Mouse (Mus musculus) liver, postnatal 0 days (tissue): ENCODE measurements around the gene Zfp580. TPM values are rescaled to one million over a fixed set of nuclear protein-coding genes. Genes with fewer than 3 reads are reported as not detected.

Experiments used
- ATAC-seq: fragments of 200-750 bp; cut with Nextera tagmentation; 2 replicates; pipeline ENCODE4 v1.8.0; 2017; ENCODE audit warnings: mild to moderate bottlenecking, moderate library complexity
- DNase-seq: peaks from one replicate; pipeline ENCODE4 v3.0.0-alpha.2; 2016
- H3K27ac ChIP-seq: fragments of 300-500 bp; sonication (generic); 2 replicates; pipeline ENCODE4 v1.5.1; 2014; ENCODE audit warnings: antibody characterized with exemption, moderate library complexity, mild to moderate bottlenecking, low read depth
- H3K27me3 ChIP-seq: fragments of 300-500 bp; sonication (generic); 2 replicates; pipeline ENCODE4 v1.6.1; 2014; ENCODE audit warnings: low read length, control low read depth, mixed read lengths; ENCODE audit not compliant: insufficient read depth
- H3K36me3 ChIP-seq: fragments of 300-500 bp; sonication (generic); replicated peaks from 2 replicates; pipeline ENCODE4 v1.6.1; 2014; ENCODE audit warnings: mild to moderate bottlenecking, control low read depth, low read length, moderate library complexity, mixed read lengths; ENCODE audit not compliant: insufficient read depth
- H3K4me1 ChIP-seq: fragments of 300-500 bp; sonication (generic); 2 replicates; pipeline ENCODE4 v1.6.1; 2014; ENCODE audit warnings: antibody characterized with exemption, mild to moderate bottlenecking, control low read depth; ENCODE audit not compliant: insufficient read depth
- H3K4me2 ChIP-seq: fragments of 300-500 bp; sonication (generic); 2 replicates; pipeline ENCODE4 v1.6.1; 2014; ENCODE audit warnings: low read depth, mild to moderate bottlenecking, low read length, moderate library complexity, mixed read lengths
- H3K4me3 ChIP-seq: fragments of 300-500 bp; sonication (generic); 2 replicates; pipeline ENCODE4 v1.5.1; 2014; ENCODE audit warnings: low read depth, low read length
- H3K9ac ChIP-seq: fragments of 300-500 bp; sonication (generic); replicated peaks from 2 replicates; pipeline ENCODE4 v1.6.1; 2014; ENCODE audit warnings: mild to moderate bottlenecking, moderate library complexity
- H3K9me3 ChIP-seq: fragments of 300-500 bp; sonication (generic); 2 replicates; pipeline ENCODE4 v1.6.1; 2016; ENCODE audit warnings: mild to moderate bottlenecking, control low read depth, low read length, mixed read lengths
- CTCF ChIP-seq: sonication (generic); IDR thresholded peaks from 2 replicates; pipeline ENCODE4 v1.5.1; 2016; ENCODE audit warnings: antibody characterized with exemption, low read depth
- EP300 ChIP-seq: IDR thresholded peaks from 2 replicates; pipeline ENCODE4 v1.6.1; 2016; ENCODE audit warnings: antibody characterized with exemption, low read depth, mild to moderate bottlenecking
- WGBS: fragments of 180-500 bp; shearing (Covaris S2); extraction: QIAGEN DNeasy Blood & Tissue Kit; methylation state at CpG from one replicate; pipeline ENCODE4 v1.1.7; 2014; ENCODE audit not compliant: insufficient replicate concordance; 5-methylcytosine and 5-hydroxymethylcytosine counted together
- polyA plus RNA-seq: library from polyadenylated mRNA; unstranded; fragments of >200 nt; fragmentation: Nextera tagmentation; extraction: Ambion mirVana; gene quantifications from 2 replicates; pipeline ENCODE4 v1.2.1, GENCODE M21; 2015

The Zfp580 gene
- polyA plus RNA-seq, 1 experiment from 2014 or later, result 3.2 TPM

GRCm38 (mm10) chr7:5087886-5088285, 36.5 kb downstream of the Zfp580 start:
- H3K9me3 ChIP-seq, result no peaks in the 10 kb centered on the region
- H3K27ac ChIP-seq, result no peak overlapping the region
- DNase-seq (peak; percentile 9), ATAC-seq (no peak)
- no peak overlapping the region for H3K4me3 ChIP-seq
- peaks cover 78% of the 10 kb centered on the region for H3K36me3 ChIP-seq
- peaks cover 31% of the 10 kb centered on the region for H3K4me1 ChIP-seq
- WGBS, result 63% methylated on average over 4 of the region's 4 CpGs
- H3K4me2 ChIP-seq, result no peak overlapping the region
- TF ChIP-seq CTCF (no peak), EP300 (no peak)
- no peaks in the 10 kb centered on the region for H3K27me3 ChIP-seq
- H3K9ac ChIP-seq, result no peak overlapping the region

DNA sequence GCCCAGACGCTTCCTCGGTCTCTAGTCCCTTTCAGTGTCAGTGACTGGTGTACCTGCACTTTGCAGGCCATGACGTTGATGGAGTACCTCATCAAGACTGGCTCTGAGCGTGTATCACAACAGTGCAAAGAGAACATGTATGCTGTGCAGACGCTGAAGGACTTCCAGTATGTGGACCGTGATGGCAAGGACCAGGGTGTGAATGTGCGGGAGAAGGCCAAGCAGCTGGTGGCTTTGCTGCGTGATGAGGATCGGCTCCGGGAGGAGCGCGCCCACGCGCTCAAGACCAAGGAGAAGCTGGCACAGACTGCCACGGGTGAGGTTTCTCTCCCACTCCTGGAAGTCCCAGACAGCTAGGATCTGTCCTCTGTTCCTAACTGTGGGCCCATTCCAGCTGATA, 38.5 kb downstream of the Zfp580 start:
- H3K9me3 ChIP-seq, result no peaks in the 10 kb centered on the region
- H3K27ac ChIP-seq, result no peak overlapping the region
- no peak overlapping the region for H3K9ac ChIP-seq
- no peaks in the 10 kb centered on the region for H3K27me3 ChIP-seq
- no peak for ATAC-seq
- H3K4me3 ChIP-seq, result no peak overlapping the region
- H3K4me1 ChIP-seq, result peaks cover 16% of the 10 kb centered on the region
- DNase-seq, result peak; percentile 9
- WGBS, result 93% methylated on average over 15 of the region's 15 CpGs
- H3K4me2 ChIP-seq, result no peak overlapping the region
- TF ChIP-seq CTCF (no peak), EP300 (no peak)
- peaks cover 83% of the 10 kb centered on the region for H3K36me3 ChIP-seq

DNA sequence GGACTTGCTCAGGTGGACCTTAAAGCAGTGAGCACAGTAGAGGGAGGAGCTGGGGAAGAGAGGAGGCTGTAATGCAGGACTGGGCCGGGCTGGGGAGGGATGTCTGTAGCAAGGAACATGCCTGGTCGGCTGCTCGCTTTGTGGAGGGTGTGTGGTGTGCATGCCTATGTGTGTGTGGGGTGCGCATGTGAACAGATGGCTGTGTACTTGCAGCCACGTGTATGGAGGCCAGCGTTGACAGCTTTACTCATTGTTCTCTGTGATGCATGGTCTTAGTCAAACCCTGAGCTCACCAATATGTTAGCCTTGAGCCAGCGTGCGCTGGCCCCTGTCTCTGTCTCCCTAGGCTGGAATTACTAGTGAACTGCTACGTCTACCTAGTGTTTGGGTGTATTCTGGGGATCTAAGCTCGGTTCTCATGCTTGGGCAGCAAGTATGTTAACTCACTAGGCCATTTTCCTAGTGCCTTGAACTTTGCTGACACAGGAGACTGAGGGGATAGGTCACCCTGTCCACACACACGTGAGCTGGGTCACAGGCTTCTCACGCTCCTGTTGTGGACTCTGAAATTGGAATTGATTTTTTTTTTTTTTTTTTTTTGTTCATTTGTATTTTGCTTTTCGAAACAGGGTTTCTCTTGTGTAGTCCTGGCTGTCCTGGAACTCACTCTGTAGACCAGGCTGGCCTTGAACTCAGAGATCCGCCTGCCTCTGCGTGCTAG, 39.8 kb downstream of the Zfp580 start:
- 82% methylated on average over 15 of the region's 15 CpGs for WGBS
- ATAC-seq, result peak; percentile 82
- TF ChIP-seq EP300, result no peak
- TF ChIP-seq CTCF, result no peak
- peak overlapping the region; percentile 60; the same call in 1 of the 2 replicates for H3K27ac ChIP-seq
- H3K36me3 ChIP-seq, result peaks cover 84% of the 10 kb centered on the region
- H3K9ac ChIP-seq, result no peak overlapping the region; the same call in 1 of the 2 replicates
- no peak overlapping the region for H3K4me2 ChIP-seq
- no peak for DNase-seq
- no peaks in the 10 kb centered on the region for H3K9me3 ChIP-seq
- no peak overlapping the region for H3K4me3 ChIP-seq
- H3K27me3 ChIP-seq, result no peaks in the 10 kb centered on the region
- H3K4me1 ChIP-seq, result peaks cover 12% of the 10 kb centered on the region

DNA sequence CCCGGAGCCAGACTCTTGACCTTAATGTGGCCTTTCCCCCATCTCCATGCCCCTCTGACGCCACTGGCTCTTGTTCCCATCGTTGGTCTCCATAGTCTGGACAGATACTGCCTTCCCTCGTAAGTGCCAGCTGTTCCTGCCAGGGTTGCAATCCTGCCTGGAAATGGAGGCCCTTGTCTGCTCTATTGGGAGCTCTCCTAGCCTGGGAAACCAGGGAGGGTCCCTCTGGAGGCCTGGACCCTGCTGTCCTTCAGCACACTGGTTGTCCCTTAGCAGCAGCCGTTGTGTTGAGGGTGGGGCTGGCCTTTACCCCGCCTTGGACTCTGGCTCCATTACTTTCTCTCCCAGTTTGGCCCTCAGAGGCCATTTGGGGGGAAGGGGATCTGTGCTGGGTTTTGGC, 41.0 kb downstream of the Zfp580 start:
- WGBS, result 91% methylated on average over 6 of the region's 6 CpGs
- TF ChIP-seq EP300, result no peak
- H3K27me3 ChIP-seq, result no peaks in the 10 kb centered on the region
- H3K9me3 ChIP-seq, result no peaks in the 10 kb centered on the region
- peaks cover 83% of the 10 kb centered on the region for H3K36me3 ChIP-seq
- no peak overlapping the region for H3K4me3 ChIP-seq
- no peak overlapping the region for H3K4me2 ChIP-seq
- H3K27ac ChIP-seq, result no peak overlapping the region
- H3K9ac ChIP-seq, result no peak overlapping the region
- DNase-seq, result no peak
- H3K4me1 ChIP-seq, result peaks cover 12% of the 10 kb centered on the region
- ATAC-seq, result no peak

DNA sequence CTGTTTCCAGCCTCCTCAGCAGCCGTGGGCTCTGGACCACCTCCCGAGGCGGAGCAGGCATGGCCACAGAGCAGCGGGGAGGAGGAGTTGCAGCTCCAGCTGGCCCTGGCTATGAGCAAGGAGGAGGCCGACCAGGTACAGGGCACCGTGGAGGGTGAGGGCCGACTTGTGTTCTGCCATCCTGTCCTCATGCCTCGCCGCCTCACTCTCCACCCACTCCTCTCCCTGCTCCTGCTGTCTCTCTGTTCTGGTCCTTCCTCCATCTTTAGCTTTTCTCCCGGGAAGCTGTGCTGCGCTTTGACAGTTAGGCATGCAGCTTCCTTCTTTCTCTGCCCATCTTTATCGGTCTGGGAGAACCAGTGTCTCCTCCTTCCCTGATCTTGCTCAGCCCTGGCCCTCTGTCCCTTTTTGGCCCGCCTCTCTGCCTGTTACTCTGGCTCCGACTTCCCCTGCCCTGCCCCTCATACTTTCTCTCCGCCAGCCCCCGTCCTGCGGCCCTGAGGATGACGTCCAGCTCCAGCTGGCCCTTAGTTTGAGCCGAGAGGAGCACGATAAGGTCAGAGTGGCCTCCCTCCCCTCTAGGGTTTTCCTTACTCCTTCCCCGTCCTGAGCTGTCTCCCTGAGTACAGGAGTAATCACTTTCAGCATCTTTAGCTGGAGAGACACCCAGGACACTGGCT, 41.6 kb downstream of the Zfp580 start:
- ATAC-seq, result no peak
- Histone ChIP-seq H3K9me3 (no peaks in the 10 kb centered on the region), H3K4me2 (no peak overlapping the region), H3K27me3 (no peaks in the 10 kb centered on the region), H3K4me3 (no peak overlapping the region), H3K27ac (no peak overlapping the region), H3K4me1 (peaks cover 12% of the 10 kb centered on the region), H3K9ac (no peak overlapping the region), H3K36me3 (peaks cover 84% of the 10 kb centered on the region)
- WGBS, result 87% methylated on average over 21 of the region's 21 CpGs
- TF ChIP-seq CTCF (no peak), EP300 (no peak)
- no peak for DNase-seq

DNA sequence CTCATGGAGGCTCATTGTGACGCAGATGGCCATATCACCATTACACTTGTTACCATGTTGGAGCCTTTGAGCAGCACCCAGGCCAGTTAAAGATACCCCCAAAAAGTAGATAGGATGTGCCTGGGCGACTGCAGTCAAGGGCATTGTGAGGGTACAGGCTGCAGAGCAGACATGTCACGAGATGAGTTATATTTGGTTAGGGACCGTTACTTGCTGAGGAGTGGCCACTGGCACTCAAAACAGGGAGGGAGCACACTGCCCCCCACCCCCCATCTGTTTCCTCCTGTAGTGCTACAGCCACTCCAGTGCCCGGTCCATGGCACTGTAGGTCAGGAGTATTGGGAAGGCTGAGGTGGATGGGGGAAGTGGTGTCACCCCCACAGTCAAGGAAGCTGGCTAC, 47.4 kb downstream of the Zfp580 start:
- no peak overlapping the region for H3K4me2 ChIP-seq
- no peak overlapping the region for H3K4me3 ChIP-seq
- ATAC-seq (no peak), DNase-seq (no peak)
- no peak overlapping the region for H3K27ac ChIP-seq
- peaks cover 50% of the 10 kb centered on the region for H3K36me3 ChIP-seq
- H3K9ac ChIP-seq, result no peak overlapping the region
- no peak for TF ChIP-seq CTCF
- TF ChIP-seq EP300, result no peak
- peaks cover 3% of the 10 kb centered on the region; the same call in 1 of the 2 replicates for H3K4me1 ChIP-seq
- no peaks in the 10 kb centered on the region for H3K9me3 ChIP-seq
- WGBS, result 78% methylated on average over 5 of the region's 5 CpGs
- H3K27me3 ChIP-seq, result no peaks in the 10 kb centered on the region
